Mouse (Mus musculus) thymus, adult 18-20 months (tissue): ENCODE measurements around the gene Pdxk.

Source experiments
- DNase-seq, 2 experiments: peaks; one replicate each; pipeline ENCODE4 v3.0.0; 2022; ENCODE audit warnings: mixed read lengths in 2 of 2

Pdxk gene

DNA sequence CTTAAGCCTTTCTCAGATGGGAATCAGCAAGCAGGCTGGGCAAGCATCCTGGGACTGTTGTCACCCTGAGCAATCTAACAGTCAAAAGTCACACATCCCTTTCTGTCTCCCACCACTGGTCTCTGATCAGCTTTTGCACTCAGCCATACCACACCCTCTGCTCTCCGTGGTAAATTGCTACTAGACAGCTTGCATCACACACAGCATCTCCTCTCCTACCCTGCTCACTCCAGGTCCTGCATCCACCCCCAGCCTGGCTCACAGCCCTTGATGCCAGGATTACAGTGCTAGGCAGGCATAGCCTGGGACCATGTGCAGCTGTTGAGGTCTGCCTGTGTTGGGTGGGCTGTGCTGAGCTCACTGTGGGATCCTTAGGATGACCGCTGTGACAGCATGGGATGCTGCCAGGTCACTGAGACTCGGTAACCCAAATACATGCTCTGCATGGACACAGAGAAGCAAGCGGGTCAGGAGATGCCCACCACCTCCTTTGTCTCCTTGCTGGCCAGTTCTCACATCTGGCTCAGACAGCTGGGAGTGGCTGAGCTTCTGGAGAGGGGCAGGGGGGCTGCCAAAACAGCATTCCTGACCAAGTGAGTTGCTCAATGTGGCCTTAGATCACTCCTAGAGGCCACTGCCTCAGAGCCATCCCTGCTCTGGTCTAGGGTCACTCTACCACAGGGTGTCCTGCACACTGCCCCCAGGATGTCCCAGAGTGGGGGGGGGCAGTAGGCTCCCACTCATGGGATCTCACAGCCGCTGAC lies 6.2 kb downstream of the Pdxk start:
- DNase-seq: no peak

DNA sequence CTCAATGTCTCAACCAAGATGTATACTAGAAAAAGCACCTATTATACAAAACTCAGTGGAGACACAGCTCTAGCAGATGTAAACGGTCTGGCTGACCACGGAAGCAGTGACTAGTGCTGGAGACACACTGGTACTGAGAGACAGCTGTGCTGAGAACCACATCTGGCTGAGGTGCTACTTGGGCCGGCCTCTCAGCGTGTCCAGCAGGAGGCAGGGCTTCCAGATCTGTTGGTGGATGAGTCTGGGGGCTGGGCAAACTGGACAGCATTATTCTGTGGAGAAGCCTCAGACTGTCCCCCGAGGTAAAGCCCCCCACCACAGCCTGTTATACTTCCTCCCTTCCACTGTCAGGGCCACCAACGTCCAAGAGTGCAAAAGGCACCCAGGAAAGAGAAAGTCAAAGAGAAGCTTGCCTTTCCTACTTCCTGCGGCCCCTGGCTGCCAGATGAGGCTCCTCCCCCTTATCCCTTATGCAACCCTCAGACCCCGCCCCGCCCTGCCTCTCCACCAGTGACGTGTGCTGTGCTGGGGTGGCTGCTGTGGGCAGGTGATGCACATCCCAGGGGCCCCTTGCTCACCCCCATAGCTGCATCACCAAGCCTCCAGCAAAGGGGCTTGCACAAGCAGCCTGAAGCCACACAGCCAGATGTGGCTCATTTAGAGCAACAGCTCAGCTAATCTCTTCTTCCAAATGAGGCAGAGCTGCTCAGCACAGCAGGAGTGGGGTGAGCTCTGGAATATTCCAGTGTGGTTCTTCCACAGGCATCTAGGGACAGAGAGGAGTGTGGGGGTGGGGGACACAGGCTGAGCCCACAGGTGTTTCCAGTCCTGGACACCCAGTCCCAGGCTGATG lies 7.1 kb downstream of the Pdxk start:
- DNase-seq: peak; percentile 72 to 81

DNA sequence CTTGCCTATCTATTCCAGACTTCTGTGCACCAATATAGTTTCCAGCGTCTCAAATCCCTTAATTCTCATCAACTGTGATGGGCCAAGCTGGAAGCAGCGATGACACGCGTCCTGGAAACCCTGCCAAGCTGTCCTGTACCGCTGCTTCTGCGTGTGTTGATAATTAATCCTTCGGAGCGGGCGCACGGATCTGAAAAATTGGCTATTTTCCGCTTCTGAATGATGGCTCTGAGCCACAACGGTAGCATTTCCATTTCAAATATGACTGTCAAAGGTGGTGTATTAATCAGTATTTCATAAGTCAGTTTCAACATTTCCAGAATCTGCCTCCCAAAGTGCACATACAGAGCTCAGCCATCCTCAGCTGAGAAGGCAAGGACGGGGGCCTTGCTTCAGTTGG lies 8.1 kb downstream of the Pdxk start:
- DNase-seq: no peak

DNA sequence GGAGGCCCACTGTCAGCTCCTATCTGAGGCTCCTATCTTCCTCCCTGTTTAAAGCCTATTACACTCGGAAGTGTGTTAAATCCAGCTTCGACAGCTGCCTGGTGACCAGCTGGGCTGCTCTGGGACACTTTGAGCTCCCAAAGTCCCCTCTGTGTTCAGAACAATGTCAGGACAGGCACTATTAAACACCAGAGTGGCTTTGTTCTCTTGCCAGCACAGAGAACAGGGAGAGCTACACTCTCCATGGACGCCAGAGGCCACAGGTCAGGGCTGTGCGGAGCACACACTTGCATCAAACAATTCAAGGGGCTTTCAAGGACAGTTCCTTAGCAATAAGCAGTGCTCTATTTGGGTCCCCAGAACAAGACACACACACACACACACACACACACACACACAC lies 12.1 kb downstream of the Pdxk start:
- DNase-seq: no peak

DNA sequence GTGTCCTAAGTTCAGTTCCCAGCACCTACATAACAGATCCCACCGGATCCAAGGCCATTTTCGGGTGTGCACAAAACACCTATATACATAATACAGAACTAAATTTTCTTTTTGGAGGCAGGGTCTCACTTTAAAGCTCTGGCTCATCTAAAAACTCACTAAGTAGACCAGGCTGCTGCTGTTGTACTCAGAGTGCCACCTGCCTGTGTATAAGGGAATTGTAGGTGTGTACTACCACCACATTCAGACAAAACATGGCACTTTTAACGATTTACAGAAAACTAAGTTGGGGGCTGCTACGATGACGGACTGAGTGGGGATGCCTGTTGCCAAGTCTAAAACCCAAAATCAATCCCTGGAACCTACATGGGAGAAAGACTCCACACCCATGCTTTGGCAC lies 14.0 kb downstream of the Pdxk start:
- DNase-seq: no peak

DNA sequence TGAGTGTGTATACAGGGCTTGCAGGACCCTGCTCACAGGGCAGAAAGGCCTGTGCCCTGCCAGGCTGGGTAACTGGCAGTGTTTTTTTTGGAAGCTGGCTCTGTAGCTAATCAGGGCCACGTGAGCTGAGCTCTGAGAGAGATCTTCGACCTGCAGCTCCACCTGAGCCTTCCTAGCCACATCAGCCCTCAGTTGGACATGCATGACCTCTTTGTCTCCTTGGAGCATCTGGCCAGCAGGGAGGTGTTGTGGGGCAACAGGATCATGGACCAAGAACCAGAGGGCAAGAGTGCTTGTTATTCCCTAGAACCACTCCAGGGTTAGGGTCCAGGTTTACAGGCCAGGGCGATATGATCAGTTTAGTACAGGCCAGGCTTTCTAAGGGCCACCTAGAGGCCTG lies 17.4 kb downstream of the Pdxk start:
- DNase-seq: no peak

DNA sequence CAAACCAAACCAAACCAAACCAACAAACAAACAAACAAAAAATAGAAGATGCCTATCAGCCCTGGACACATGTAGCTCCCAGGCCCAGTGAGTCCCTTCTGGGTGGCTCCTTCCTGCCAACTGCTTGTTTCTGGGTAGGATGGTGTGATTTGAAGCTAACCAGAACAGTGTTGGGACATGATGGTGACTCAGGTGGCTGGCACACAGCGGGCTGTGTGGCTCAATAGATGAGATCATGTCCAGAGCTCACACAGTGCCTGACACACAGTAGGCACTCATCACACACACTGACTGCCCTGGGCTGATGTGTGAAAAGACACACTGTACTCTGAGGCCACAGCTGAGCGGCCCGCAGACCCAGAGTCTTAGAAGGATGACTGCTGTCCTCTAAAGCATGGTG lies 18.6 kb downstream of the Pdxk start:
- no peak for DNase-seq

DNA sequence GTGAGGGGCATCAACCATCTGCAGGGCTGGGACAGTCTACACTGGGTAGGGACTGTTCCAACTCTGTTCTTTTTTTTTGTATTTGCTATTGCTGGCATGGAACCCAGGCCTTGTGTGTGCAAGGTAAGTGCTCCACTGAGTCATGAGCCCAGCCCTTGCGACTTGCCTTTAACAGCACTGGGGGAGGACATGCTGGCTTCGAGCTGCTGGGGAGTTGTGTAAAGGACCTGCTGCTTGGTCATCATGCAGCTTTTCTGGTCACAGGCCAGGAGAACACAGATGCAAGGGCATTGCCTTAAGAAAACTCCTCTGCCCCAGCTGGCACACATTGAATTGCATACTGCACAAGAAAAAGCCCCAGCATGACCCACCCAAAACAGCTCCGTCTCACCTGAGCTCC lies 22.5 kb downstream of the Pdxk start:
- no peak for DNase-seq

DNA sequence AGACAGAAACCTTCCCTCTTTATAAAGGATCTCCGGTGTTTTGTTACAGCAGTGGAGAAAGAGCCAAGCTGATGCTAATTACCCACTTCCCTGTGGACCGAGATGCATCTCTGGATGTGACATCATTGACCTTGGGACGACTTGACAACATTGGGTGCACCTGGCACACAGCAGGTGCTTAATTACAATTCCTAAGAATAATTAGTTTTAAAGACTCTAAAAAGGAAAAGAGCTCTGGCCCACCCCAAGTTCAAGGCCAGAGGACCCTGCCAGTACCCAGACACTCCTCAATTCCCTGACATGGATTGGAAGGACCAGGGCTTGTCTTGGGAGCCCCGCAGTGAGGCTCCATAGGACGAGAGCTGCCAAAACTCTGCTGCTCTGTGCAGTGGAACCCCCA lies 23.2 kb downstream of the Pdxk start:
- no peak for DNase-seq

DNA sequence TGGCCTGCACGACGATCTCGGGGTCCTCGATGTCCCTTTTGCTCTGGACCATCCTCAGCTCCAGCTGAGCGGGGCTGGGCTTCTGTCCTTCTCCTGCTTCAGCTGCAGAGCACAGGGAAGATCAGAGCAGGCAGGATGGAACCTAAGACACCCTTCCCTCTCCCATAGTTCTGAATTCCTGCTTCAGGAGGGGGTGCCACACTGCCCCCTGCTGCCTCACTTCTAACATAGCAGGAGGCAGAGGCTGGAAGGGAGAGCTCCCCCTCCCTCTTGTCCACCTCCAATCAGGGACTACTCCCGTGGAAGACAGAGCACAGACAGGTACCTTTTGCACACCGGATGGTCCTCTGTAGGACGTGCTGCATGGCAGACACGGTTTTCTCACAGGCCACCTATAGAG lies 24.0 kb downstream of the Pdxk start:
- DNase-seq: no peak

DNA sequence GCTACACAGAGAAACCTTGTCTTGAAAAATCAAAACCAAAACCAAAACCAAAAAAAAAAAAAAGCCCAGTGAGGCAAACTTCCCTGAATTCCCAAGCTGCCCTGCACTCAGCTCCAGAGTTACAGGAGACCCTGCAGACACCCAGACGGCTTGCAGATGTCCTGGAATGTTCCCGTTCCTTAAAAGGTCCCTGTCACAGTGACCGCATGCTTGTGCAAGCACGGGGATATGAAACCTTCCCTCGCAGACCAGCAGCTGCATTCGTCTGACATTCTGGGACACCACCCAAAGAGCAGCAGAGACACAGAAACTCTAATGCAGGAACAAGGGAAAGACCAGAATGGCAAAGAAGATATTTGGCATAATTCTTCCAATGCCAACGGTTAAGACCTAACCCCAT lies 24.8 kb downstream of the Pdxk start:
- DNase-seq: no peak

DNA sequence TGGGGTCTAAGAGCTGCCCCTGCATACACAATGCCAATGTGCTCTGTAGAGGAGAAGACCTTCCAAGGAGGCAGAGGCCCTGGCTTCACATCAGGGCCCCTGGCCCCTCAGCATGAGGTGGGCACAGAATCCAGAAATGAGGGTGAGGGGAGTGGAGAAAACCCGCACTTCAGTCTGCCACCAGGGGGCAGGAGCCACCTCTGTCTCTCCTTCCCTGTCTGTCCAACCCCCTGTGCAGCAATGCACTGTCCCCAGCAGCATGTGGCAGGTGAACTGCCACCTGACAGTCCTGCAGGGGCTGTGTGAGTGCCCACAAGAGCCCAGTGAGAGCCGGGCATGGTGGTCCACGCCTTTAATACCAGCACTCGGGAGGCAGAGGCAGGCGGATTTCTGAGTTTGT lies 25.2 kb downstream of the Pdxk start:
- DNase-seq: peak; percentile 9 to 23

DNA sequence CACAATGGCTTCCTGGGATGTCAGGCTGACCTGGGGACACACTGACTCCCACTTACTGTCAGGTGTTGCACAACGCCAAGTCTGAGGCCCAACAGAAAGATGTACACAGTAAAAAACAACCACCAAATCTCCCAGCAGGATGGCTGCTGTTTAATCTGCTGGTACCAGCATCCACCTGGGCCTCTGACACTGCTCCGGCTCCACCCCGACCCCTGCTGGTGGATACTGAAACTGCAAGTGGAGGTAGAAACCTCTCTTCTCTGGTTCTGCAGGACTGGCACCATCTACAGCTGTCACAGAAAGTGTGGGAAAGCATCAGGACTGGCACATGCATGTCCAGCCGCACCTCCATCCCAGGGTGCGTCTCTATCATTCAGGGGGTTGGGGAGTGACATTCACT lies 26.7 kb downstream of the Pdxk start:
- peak; percentile 47 to 58 for DNase-seq

DNA sequence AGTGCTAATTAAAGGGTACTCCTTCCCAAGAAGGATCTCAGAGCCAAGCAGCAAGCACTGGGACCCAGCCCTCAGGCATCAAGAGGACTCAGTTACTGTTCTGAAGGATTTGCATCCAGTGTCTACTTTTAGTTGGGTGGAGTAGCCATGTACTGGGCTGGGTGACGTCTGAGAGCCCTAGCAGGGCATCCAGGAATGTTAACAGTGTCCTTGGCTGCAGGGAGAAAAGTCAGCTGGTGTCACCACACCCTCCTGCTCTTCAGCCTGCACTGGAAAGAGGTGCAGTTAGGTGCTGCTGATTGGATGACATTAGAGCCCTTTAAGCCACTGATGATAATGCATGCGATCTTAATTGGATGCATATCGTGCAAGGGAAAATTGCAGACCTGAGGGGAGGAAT lies 31.9 kb downstream of the Pdxk start:
- no peak for DNase-seq

DNA sequence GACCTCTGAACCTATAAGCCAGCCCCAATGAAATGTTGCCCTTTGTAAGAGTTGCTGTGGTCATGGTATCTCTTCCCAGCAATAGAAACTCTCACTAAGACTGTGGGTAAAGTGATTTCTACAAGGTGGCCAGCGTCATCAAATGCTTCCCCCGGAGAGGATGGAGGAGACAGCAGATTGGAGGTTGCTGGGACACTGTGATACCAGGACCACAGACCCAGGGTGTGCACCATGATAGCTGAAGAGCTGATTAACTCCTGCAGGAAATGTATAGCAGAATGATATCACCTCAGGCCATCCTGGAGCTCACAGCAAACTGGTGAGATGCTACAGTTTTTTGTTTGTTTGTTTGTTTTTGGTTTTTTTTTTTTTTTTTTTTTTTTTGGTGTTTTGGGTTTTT lies 35.0 kb downstream of the Pdxk start:
- no peak for DNase-seq

DNA sequence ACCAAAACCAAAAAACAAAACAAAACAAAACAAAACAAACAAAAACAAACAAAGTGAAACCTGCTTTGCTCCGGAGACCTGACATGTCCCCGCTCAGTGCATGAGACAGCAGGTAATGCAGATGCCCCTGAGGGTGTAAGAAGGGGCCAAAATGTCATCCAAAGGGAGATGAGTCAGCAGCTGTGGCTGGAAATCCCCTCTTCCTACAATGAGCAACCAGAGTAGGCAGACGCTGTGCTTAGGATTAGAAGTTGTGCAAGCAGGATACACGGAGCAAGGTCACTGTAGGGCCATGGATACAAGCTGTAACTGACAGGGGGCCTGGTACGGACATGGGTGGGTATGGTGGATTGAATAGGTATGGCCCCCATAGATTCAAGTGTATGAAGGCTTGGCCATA lies 35.6 kb downstream of the Pdxk start:
- DNase-seq: no peak

DNA sequence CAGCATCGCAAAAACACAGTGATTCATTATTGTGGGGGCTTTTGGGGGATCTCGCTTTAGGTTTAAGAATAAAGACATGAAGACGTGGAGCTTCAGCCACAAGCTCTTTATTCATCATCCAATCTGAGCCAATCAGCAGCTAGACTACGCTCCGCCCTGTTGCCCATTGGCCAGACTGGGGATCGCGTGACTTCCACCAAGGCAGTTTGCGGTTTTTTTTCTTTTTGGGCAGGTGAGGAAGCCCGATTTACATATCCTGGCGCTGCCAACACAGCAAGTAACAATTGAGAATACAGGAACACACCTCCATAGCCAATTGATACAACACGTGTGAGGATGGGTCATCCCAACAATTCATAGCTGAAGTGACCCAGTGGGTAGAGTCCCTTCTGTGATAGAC lies 36.7 kb downstream of the Pdxk start:
- DNase-seq: no peak

DNA sequence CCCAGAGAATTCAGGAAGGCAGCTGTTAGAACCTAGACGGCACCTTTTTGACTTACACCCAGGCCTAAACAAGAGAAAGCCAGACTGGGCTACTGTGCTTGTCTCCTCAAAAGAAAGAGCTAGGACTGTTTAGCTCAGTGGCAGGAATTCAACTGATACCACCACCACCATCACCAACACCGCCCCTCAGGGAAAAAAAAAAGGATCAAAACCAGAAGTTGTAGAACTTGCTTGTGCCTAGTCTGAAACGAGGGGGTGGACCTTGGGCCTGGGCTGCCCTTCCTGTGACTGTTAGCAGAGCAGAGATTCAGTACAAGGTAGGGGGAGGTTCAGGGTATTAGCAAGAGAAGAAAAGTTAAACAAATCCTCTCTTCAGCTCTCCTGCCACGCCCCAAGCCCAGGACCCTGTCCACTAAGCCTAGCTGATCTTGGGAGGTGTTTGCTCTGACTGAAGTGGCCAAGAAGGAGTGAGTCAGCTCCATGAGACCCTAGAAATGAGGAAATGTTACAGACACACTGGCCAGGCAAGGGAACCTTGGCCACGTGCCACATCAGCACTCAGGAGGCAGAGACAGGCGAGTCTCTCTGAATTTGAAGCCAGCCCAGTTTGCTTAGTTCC lies 38.5 kb downstream of the Pdxk start:
- DNase-seq: no peak

DNA sequence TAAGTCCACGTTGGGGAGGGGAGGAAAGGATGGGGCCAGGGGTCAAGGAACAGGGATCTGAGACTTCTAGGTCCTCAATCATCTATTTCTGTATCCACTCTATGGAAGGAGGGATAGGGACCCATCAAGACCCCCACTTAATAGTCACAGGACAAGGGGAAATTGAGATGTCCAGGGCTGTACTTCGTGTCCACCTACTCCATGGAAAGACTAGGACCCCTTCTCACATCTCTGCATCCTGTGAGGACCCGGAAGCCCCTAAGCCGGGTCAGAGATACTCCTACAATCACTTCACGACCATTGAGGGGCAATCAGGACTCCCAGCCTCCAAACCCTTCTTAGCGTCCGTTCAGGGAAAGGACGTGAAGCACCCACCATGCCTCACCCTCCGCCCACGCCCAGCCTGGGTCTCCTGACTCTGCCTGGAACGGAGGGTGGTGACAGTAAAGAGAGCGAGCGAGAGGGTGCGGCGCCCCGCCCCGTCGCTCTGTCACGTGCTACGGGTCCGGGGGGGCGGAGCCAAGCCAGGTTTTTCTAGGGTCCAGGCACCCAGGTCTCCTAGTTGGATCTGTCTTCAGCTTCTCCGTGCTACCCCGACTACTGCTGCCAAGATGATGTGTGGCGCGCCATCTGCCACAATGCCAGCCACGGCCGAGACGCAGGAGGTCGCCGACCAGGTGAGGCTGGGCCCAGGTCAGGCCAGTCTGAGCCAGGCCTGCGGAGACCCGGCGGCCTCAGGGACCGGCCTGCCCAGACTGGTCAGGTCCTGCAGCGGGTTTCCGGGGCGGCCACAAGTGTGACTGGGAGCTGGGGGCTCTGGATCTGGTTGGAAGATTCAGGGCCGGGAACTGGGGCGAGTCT lies 39.4 kb downstream of the Pdxk start, which contains the start of gene Cstb:
Gene Cstb, plus strand, starts transcription at position 489 of the 861 bp plus-strand sequence.
- DNase-seq: peak; percentile 74 to 82

DNA sequence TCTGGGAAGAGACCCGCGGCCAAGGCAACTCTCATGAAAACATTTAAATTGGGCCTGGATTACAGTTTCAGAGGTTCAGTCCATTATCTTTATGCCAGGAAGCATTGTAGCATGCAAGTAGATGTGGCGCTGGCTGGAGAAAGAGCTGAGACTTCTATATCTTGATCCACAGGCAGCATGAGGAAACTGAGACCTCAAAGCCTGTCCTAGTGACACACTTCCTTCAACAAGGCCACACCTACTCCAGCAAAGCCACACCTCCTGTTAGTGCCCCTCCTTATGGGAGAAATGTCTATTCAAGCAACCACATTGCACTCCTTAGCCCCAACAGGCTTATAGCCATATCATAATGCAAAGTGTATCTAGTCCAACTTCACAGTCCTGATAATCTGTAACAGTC lies 42.2 kb downstream of the Pdxk start:
- DNase-seq: no peak

DNA sequence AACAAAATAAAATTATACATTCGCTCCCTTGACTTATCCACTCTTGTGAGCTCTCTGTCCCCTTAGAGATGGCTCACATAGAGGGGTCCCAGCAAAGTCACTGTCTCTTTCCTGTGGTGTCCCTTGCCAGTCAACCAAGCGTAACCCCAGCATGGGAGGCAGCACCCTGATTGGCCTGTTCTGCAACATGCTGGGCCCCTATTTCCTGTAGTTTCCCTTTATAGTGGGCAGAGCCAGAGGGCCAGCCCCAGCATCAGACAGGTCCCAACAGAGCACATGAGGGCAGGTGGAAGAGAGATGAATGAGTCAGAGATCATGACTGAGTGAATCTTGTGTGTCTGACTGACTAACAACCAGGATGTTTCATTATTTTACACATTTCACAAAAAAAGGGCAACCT lies 43.8 kb downstream of the Pdxk start:
- DNase-seq: no peak

DNA sequence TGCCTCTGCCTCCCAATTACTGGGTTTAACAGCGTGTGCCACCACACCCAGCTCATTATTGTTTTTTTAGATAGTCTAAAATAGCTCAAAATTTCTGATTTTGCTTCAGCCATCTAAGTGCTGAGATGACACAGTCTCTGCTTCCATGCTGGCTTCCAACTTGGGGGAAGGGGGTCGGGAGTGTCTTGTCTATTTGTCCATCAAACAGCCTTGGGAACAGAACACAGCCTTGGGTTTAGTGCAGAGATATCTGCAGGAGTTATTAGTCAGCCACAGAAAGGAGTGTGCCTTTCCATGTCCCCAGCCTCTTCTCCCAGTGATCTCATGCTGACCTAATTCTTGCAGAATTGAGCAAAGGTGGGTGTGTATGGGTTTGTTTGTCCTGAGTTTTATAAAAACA lies 46.0 kb downstream of the Pdxk start:
- no peak for DNase-seq

DNA sequence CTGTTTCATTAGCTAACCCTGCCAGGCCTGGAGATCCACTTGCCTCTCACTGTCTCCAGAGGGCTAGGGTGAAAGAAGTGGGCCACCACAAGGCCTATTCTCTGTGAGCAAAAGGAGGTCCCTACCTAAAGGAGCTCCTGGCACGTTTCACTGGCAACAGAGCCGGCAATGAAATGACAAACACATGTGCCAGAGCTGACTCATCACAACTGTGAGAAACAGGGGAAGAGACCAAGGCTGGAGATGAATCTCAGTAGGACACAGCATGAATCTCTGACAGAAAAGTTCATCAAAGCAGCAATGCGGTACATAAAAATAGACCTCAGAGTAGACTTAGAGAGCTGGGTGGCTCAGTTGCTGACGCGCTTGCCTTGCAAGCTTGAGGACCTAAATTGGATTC lies 46.9 kb downstream of the Pdxk start:
- no peak for DNase-seq
